Mouse (Mus musculus) NIH3T3 (cell line): ENCODE measurements around the gene Diablo.
A peak's percentile ranks its signal among the peaks of the same experiment; 100 is the strongest.
"Not testable (repeated sequence)": the region's sequence is repeated elsewhere in the genome, so short reads cannot be mapped to it uniquely, and the experiment has no call there.

Experiments
- DNase-seq: peaks from one replicate; pipeline ENCODE4 v3.0.0-alpha.2; 2012; ENCODE audit warnings: low read depth

Gene Diablo

GRCm38 (mm10) chr5:123523692-123524392, at the start of gene Diablo:
Gene Diablo (minus strand): TSS chr5:123524176.
- DNase-seq, result peak; percentile 99

DNA sequence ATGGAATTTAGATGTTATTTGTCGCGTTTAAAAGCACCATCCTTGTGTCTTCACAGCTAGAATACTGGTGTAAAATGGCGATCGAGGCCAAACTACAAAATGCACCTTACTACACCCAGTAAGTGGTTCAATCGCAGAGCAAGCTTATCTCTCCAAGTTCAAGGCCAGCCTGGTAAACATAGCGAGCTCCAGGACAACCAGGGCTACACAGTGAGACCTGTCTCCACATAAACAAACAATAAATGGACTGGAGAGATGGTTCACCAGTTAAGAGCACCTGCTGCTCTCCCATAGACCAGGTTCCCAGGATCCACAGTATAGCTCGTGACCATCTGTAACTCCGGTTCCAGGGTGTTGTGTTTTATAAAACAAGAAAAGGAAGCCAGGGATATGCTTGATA, 49.4 kb upstream of the Diablo start:
- DNase-seq, result peak; percentile 12

- peak; percentile 100 for DNase-seq
These were observed 48.6 kb upstream of the Diablo start, which contains the start of gene Vps33a for GRCm38 (mm10) chr5:123572357-123573186. Gene Vps33a (minus strand): TSS chr5:123573038.

- DNase-seq, result no peak
These were observed 37.2 kb upstream of the Diablo start for GRCm38 (mm10) chr5:123561128-123561527.

DNA sequence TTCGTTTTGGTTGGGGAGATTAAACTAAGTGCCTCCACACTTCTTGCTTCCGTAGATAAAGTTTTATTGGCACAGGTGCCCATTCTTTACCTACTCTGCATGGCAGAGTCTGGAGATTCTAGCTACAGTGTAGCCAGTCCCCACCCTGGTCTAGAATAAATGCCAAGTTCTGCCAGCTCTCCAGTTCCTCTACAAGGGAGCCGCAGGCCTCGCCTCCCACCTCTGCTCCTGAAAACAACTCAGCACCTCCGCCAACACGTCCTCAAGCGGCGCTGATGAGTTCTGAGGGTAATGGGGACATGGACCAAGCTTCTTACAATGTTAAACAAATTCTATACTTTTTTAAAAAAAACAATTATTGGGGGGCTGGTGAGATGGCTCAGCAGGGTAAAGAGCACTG, 35.6 kb upstream of the Diablo start:
- no peak for DNase-seq

GRCm38 (mm10) chr5:123556451-123556850, 32.5 kb upstream of the Diablo start:
- peak; percentile 5 for DNase-seq

GRCm38 (mm10) chr5:123555693-123556092, 31.7 kb upstream of the Diablo start:
- DNase-seq, result no peak

DNA sequence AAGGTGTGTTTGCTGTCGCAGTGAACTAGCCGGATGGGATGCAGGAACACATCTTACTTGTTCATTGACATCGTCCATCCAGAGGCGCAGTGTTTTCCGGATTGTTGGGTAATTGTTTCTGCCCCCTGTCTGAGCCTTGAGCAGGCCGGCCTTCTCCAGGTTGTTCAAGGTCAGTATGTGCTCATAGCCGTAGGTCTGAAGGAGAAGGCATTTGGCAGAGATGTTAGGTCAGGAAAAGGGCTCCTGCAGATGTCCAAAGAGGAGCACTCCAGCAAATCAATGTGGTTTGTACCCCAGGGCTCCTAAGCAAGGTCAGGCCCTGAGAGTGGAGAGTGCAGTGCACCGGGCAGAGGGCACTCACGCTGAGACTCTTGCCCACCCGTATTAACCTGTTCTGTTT, 9.8 kb upstream of the Diablo start:
- DNase-seq, result no peak

- no peak for DNase-seq
These were observed 6.1 kb upstream of the Diablo start for GRCm38 (mm10) chr5:123530056-123530455.

DNA sequence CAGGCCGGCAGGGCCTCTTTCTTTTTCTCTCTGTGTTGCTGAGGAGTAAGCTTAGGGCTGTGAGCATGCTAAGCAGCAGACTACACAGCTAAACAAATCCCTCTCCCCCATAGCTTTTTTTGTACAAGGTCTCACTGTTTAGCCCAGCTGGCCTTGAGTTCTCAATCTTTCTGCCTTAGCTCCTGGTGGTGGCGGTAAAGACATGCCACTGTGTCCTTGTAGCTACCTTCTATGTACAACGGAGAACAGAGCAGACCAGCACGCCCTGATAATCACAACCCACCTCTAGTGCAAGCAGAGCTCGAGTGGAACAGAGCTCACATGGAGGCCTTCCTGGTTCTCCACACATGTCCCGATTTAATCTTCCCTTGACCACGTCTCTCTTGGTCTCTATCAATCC, 4.7 kb upstream of the Diablo start:
- DNase-seq, result no peak

- no peak for DNase-seq
These were observed 2.0 kb upstream of the Diablo start for GRCm38 (mm10) chr5:123525916-123526495.

GRCm38 (mm10) chr5:123525281-123525680, 1.3 kb upstream of the Diablo start, which contains the start of gene Gm49027:
Gene Gm49027 (minus strand): TSS chr5:123525488.
- no peak for DNase-seq

GRCm38 (mm10) chr5:123524393-123524750, 396 bp upstream of the Diablo start:
- no peak for DNase-seq

DNA sequence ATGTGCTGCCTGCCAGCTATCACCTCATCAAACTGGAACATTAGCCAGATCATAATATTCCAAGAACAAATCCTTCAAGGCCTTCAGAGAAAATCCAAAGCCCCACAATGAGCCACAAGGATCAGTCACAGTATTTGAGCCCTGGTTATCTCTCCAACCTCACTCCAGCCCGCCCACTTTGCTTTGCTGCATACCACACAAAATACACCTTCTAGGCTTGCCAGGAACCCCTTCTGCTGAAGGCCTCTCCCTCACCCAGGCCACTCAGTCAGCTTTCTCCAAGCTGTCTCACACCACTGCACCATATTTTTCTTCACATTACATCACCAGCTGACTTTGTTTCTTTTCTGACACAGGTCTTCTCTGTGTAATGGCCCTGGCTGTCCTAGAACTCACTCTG, 1.8 kb downstream of the Diablo start:
- no peak for DNase-seq

DNA sequence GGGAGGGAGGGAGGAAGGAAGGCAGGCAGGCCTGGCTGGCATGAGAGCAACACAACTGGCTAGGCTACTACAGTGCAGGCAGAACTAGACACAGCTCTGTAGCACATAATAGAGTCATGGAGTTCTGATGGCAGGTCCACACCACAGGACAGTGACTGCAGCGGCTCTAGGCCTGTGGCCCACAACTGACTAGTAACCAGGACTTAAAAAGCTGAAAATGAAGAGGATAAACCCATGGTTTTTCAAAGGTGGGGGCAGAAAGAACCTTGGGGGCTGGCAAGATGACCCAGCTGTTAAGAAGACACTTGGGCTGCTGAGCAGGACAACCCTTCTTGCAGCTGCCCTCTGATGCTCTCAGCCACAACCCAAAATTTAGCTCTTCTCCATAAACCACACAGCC, 2.4 kb downstream of the Diablo start:
- no peak for DNase-seq

GRCm38 (mm10) chr5:123520666-123521065, 3.3 kb downstream of the Diablo start:
- DNase-seq, result no peak

GRCm38 (mm10) chr5:123514871-123515270, 9.1 kb downstream of the Diablo start:
- DNase-seq, result peak; percentile 72

- DNase-seq, result no peak
These were observed 11.9 kb downstream of the Diablo start for GRCm38 (mm10) chr5:123512102-123512501.

DNA sequence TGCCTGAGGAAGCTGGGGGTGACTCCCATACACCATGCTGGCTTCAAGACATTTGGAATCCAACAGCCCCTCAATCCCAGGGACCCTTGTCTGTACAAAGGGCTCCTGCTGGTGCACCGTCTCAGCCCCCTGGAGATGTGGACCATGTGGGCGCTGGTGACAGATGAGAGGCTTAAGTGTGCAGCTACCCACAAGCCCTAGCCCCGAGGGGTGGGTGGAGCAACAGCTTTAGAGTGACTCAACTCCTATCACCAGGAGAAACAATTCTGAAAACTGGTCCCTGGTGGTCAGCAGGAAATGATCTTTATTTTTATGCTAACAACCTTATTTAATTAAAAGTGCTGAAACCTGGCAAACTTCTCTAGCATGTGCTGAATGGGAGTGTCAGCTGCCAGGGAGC, 12.6 kb downstream of the Diablo start:
- DNase-seq, result not testable (repeated sequence)

DNA sequence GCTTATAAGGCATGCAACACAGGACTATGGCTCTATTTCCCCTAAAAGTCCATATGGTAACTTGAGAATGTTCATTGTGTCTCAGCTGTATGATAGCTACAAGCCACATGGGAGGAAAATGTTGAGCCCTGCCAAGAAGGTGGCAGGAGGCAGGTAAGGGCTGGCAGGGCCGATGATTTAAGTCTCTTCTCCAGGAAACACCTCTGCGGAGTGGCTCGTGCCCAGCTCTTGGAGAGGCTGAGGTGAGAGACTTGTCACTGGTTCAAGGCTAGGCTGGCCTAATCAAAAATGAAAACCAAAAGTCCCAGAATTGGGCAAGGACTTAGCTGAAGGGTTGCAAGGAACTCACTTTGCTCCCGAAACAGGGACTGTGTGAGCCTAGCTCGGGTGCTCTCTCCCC, 13.8 kb downstream of the Diablo start, which contains the start of gene B3gnt4:
B3gnt4 (plus strand) TSS at position 301 of the 400 bp plus-strand sequence.
- DNase-seq, result no peak

DNA sequence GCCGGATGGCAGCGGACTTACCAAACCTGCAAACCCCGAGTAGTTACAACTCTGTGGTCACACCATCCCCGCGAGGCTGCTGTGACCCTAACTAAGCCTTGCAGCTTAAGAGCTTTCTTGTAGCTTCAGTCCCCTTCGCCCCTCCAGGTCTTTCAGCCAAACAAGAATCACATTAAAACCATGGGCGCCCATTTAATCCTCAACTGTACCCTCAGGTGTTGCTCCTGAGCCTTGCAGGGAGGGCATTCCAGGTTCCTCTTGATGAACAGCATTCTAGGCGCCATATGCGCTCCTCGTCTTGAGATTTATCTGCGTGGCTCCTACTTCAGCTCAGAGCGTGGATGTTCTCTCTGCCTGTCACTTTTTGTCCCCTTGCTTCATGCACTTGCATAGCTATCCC, 15.1 kb downstream of the Diablo start:
- no peak for DNase-seq

DNA sequence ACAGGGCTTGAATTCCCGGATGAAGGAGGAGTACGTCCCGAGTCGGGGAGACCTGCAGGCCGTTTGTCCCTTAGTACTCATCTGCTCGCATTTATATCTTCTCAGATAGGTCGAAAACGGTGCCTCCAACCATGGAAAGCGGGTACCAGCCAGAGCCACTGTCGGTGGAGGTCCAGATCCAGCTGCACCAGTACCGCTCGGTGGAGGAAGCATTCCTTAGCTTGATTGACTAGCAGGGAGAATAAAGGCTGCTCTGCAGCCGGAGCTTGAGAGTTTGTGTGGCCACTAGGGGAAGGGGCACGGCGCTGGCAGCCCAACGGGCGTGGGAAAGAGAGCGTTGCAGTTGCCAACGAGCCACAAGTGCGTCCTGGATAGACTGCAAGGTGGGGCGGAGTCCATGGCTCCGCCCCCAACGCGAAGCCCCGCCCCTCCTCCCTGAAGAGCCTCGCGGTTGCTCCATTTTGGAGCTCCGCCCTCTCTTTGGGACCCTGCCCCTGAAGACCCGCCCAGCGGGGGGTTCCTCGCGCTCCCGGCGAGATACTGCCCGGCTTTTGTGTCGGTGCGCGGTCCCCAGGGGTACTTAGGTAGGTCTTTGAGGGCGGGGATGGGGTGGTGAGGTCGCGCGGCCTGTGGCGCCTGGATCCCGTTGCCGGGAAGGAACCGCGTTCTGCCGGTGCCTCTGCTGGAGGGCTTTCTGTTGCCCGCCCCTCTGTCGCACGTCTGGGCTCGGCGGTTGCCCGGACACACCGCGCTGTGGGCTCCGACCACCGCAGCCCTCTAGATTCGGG, 15.8 kb downstream of the Diablo start:
- peak; percentile 85 for DNase-seq
